Mouse (Mus musculus): ENCODE results near the gene Zfp143. TPM values are rescaled to one million over a fixed set of nuclear protein-coding genes. Genes with fewer than 3 reads are reported as not detected.
"Not testable (repeated sequence)": the region's sequence is repeated elsewhere in the genome, so short reads cannot be mapped to it uniquely, and the experiment has no call there.

Gene Zfp143
- polyA plus RNA-seq, 1 experiment from 2014 or later, result 15.8 TPM

- Histone ChIP-seq H3K4me3 (ENCODE audit: low read length) (no peak overlapping the region), H3K9ac (ENCODE audit: low read length) (no peak overlapping the region), H3K36me3 (ENCODE audit: control insufficient read depth, insufficient read depth) (no peaks in the 10 kb centered on the region), H3K9me3 (replicated peaks; ENCODE audit: control insufficient read depth, low read length) (no peaks in the 10 kb centered on the region), H3K4me1 (ENCODE audit: control insufficient read depth, insufficient read depth, low read length) (peaks cover 17% of the 10 kb centered on the region), H3K4me2 (ENCODE audit: low read depth, low read length) (no peak overlapping the region), H3K27me3 (ENCODE audit: control insufficient read depth, insufficient read depth, low read length) (no peaks in the 10 kb centered on the region), H3K27ac (ENCODE audit: low read length) (no peak overlapping the region)
- no peak for ATAC-seq (replicated peaks; ENCODE audit: extremely low read depth, insufficient read depth, low FRiP score)
- 37% methylated on average over 3 of the region's 3 CpGs for WGBS
Observed at GRCm38 (mm10) chr7:110106633-110107032, 45.6 kb downstream of the Zfp143 start.

GRCm38 (mm10) chr7:110108524-110108923, 47.5 kb downstream of the Zfp143 start:
- H3K27me3 ChIP-seq (ENCODE audit: control insufficient read depth, insufficient read depth, low read length); H3K36me3 ChIP-seq (ENCODE audit: control insufficient read depth, insufficient read depth); ATAC-seq (replicated peaks; ENCODE audit: extremely low read depth, insufficient read depth, low FRiP score); H3K4me3 ChIP-seq (ENCODE audit: low read length); H3K9me3 ChIP-seq (replicated peaks; ENCODE audit: control insufficient read depth, low read length); H3K9ac ChIP-seq (ENCODE audit: low read length): not testable (repeated sequence)
- 94% methylated on average over 3 of the region's 3 CpGs for WGBS
- Histone ChIP-seq H3K27ac (ENCODE audit: low read length) (peak overlapping the region; percentile 65), H3K4me1 (ENCODE audit: control insufficient read depth, insufficient read depth, low read length) (peaks cover 17% of the 10 kb centered on the region), H3K4me2 (ENCODE audit: low read depth, low read length) (peak overlapping the region; percentile 53; the same call in 1 of the 2 replicates)

- 9% methylated on average over 11 of the region's 11 CpGs for WGBS
Observed at GRCm38 (mm10) chr7:110108967-110109610, 48.1 kb downstream of the Zfp143 start.

GRCm38 (mm10) chr7:110110061-110110656, 49.1 kb downstream of the Zfp143 start:
- peaks cover 4% of the 10 kb centered on the region; the same call in 1 of the 2 replicates for H3K9me3 ChIP-seq (replicated peaks; ENCODE audit: control insufficient read depth, low read length)
- 22% methylated on average over 4 of the region's 4 CpGs for WGBS
- peak overlapping the region; percentile 26; the same call in 1 of the 2 replicates for H3K9ac ChIP-seq (ENCODE audit: low read length)
- H3K36me3 ChIP-seq (ENCODE audit: control insufficient read depth, insufficient read depth), result no peaks in the 10 kb centered on the region
- ATAC-seq (replicated peaks; ENCODE audit: extremely low read depth, insufficient read depth, low FRiP score), result no peak
- H3K4me1 ChIP-seq (ENCODE audit: control insufficient read depth, insufficient read depth, low read length), result peaks cover 21% of the 10 kb centered on the region
- H3K27ac ChIP-seq (ENCODE audit: low read length), result peak overlapping the region; percentile 48
- no peaks in the 10 kb centered on the region for H3K27me3 ChIP-seq (ENCODE audit: control insufficient read depth, insufficient read depth, low read length)
- H3K4me3 ChIP-seq (ENCODE audit: low read length), result no peak overlapping the region
- no peak overlapping the region for H3K4me2 ChIP-seq (ENCODE audit: low read depth, low read length)

More at GRCm38 (mm10) chr7:110108967-110109610, 48.1 kb downstream of the Zfp143 start:
- H3K4me3 ChIP-seq (ENCODE audit: low read length), result 0 out of 2 replicates have a peak overlapping the region, but pooled peaks have one; percentile 13
- peak overlapping the region; percentile 53 for H3K4me2 ChIP-seq (ENCODE audit: low read depth, low read length)
- peak; percentile 55 for ATAC-seq (replicated peaks; ENCODE audit: extremely low read depth, insufficient read depth, low FRiP score)
- H3K9ac ChIP-seq (ENCODE audit: low read length), result peak overlapping the region; percentile 23
- no peaks in the 10 kb centered on the region for H3K36me3 ChIP-seq (ENCODE audit: control insufficient read depth, insufficient read depth)
- H3K27ac ChIP-seq (ENCODE audit: low read length), result peak overlapping the region; percentile 65
- peaks cover 4% of the 10 kb centered on the region; the same call in 1 of the 2 replicates for H3K9me3 ChIP-seq (replicated peaks; ENCODE audit: control insufficient read depth, low read length)
- peaks cover 17% of the 10 kb centered on the region for H3K4me1 ChIP-seq (ENCODE audit: control insufficient read depth, insufficient read depth, low read length)
- no peaks in the 10 kb centered on the region for H3K27me3 ChIP-seq (ENCODE audit: control insufficient read depth, insufficient read depth, low read length)

GRCm38 (mm10) chr7:110114699-110115098, 53.7 kb downstream of the Zfp143 start:
- H3K4me1 ChIP-seq (ENCODE audit: control insufficient read depth, insufficient read depth, low read length), result peaks cover 24% of the 10 kb centered on the region
- WGBS, result 31% methylated on average over 5 of the region's 5 CpGs
- peaks cover 4% of the 10 kb centered on the region; the same call in 1 of the 2 replicates for H3K9me3 ChIP-seq (replicated peaks; ENCODE audit: control insufficient read depth, low read length)
- H3K36me3 ChIP-seq (ENCODE audit: control insufficient read depth, insufficient read depth), result no peaks in the 10 kb centered on the region
- no peak overlapping the region for H3K4me3 ChIP-seq (ENCODE audit: low read length)
- H3K4me2 ChIP-seq (ENCODE audit: low read depth, low read length), result no peak overlapping the region
- H3K27me3 ChIP-seq (ENCODE audit: control insufficient read depth, insufficient read depth, low read length), result no peaks in the 10 kb centered on the region
- no peak for ATAC-seq (replicated peaks; ENCODE audit: extremely low read depth, insufficient read depth, low FRiP score)
- no peak overlapping the region for H3K9ac ChIP-seq (ENCODE audit: low read length)
- H3K27ac ChIP-seq (ENCODE audit: low read length), result no peak overlapping the region

- ATAC-seq (replicated peaks; ENCODE audit: extremely low read depth, insufficient read depth, low FRiP score), result no peak
- WGBS, result 27% methylated on average over 1 of the region's 1 CpGs
- Histone ChIP-seq H3K4me3 (ENCODE audit: low read length) (no peak overlapping the region), H3K27me3 (ENCODE audit: control insufficient read depth, insufficient read depth, low read length) (no peaks in the 10 kb centered on the region), H3K9ac (ENCODE audit: low read length) (no peak overlapping the region), H3K9me3 (replicated peaks; ENCODE audit: control insufficient read depth, low read length) (peaks cover 4% of the 10 kb centered on the region; the same call in 1 of the 2 replicates), H3K4me1 (ENCODE audit: control insufficient read depth, insufficient read depth, low read length) (peaks cover 24% of the 10 kb centered on the region), H3K27ac (ENCODE audit: low read length) (peak overlapping the region; percentile 43; the same call in 1 of the 2 replicates), H3K4me2 (ENCODE audit: low read depth, low read length) (no peak overlapping the region), H3K36me3 (ENCODE audit: control insufficient read depth, insufficient read depth) (no peaks in the 10 kb centered on the region)
Observed at GRCm38 (mm10) chr7:110116731-110117291, 55.8 kb downstream of the Zfp143 start.

- H3K27ac ChIP-seq (ENCODE audit: low read length), result peak overlapping the region; percentile 86
Observed at GRCm38 (mm10) chr7:110118448-110118847, 57.4 kb downstream of the Zfp143 start.

GRCm38 (mm10) chr7:110120157-110120784, 59.3 kb downstream of the Zfp143 start:
- Histone ChIP-seq H3K27ac (ENCODE audit: low read length) (peak overlapping the region; percentile 95), H3K4me3 (ENCODE audit: low read length) (peak overlapping the region; percentile 11; the same call in 1 of the 2 replicates), H3K27me3 (ENCODE audit: control insufficient read depth, insufficient read depth, low read length) (no peaks in the 10 kb centered on the region), H3K4me1 (ENCODE audit: control insufficient read depth, insufficient read depth, low read length) (peaks cover 25% of the 10 kb centered on the region), H3K4me2 (ENCODE audit: low read depth, low read length) (peak overlapping the region; percentile 74), H3K9me3 (replicated peaks; ENCODE audit: control insufficient read depth, low read length) (no peaks in the 10 kb centered on the region), H3K36me3 (ENCODE audit: control insufficient read depth, insufficient read depth) (no peaks in the 10 kb centered on the region), H3K9ac (ENCODE audit: low read length) (peak overlapping the region; percentile 79; the same call in 1 of the 2 replicates)
- WGBS, result 69% methylated on average over 2 of the region's 2 CpGs
- no peak for ATAC-seq (replicated peaks; ENCODE audit: extremely low read depth, insufficient read depth, low FRiP score)

More at GRCm38 (mm10) chr7:110118448-110118847, 57.4 kb downstream of the Zfp143 start:
- Histone ChIP-seq H3K9me3 (replicated peaks; ENCODE audit: control insufficient read depth, low read length) (no peaks in the 10 kb centered on the region), H3K27me3 (ENCODE audit: control insufficient read depth, insufficient read depth, low read length) (no peaks in the 10 kb centered on the region), H3K4me1 (ENCODE audit: control insufficient read depth, insufficient read depth, low read length) (peaks cover 24% of the 10 kb centered on the region), H3K9ac (ENCODE audit: low read length) (no peak overlapping the region), H3K36me3 (ENCODE audit: control insufficient read depth, insufficient read depth) (no peaks in the 10 kb centered on the region), H3K4me2 (ENCODE audit: low read depth, low read length) (no peak overlapping the region), H3K4me3 (ENCODE audit: low read length) (no peak overlapping the region)
- WGBS, result 48% methylated on average over 2 of the region's 2 CpGs
- ATAC-seq (replicated peaks; ENCODE audit: extremely low read depth, insufficient read depth, low FRiP score), result no peak

Measured in heart, embryonic 16.5 days (tissue).